Mouse (Mus musculus) myocyte (in vitro differentiated cells): ENCODE measurements around the gene Sphk1. TPM values are rescaled to one million over a fixed set of nuclear protein-coding genes. Genes with fewer than 3 reads are reported as not detected.

Experiments
- H3K27me3 ChIP-seq: one replicate; pipeline ENCODE4 v1.6.1; 2011; ENCODE audit not compliant: control insufficient read depth, insufficient read depth, insufficient read length
- H3K36me3 ChIP-seq: one replicate; pipeline ENCODE4 v1.6.1; 2011; ENCODE audit not compliant: control insufficient read depth, insufficient read depth
- H3K4me2 ChIP-seq: one replicate; pipeline ENCODE4 v1.6.1; 2011; ENCODE audit warnings: low read depth, control low read depth
- H3K4me3 ChIP-seq: one replicate; pipeline ENCODE4 v1.5.1; 2011; ENCODE audit warnings: mild to moderate bottlenecking, control low read depth, moderate library complexity
- H3K79me2 ChIP-seq: one replicate; pipeline ENCODE4 v1.6.1; 2011; ENCODE audit not compliant: control insufficient read depth, insufficient read depth
- H3ac ChIP-seq: one replicate; pipeline ENCODE4 v1.6.1; 2011; ENCODE audit not compliant: control insufficient read depth, insufficient read length
- CEBPB ChIP-seq: IDR thresholded peaks from 2 replicates; pipeline ENCODE4 v1.6.1; 2011; ENCODE audit warnings: mild to moderate bottlenecking, moderate library complexity; ENCODE audit not compliant: poor library complexity, insufficient read depth, severe bottlenecking
- E2F4 ChIP-seq: IDR thresholded peaks from one replicate; pipeline ENCODE4 v1.6.1; 2011; ENCODE audit warnings: mild to moderate bottlenecking, control low read depth, moderate library complexity; ENCODE audit not compliant: insufficient read depth
- MAX ChIP-seq: IDR thresholded peaks from one replicate; pipeline ENCODE4 v1.6.1; 2011; ENCODE audit warnings: low read depth, mild to moderate bottlenecking, control low read depth
- MYOD1 ChIP-seq, 3 experiments: IDR thresholded peaks; one replicate each; pipeline ENCODE4 v1.6.1; 2011; ENCODE audit warnings: control low read depth in 2 of 3, low read depth in 2 of 3, mild to moderate bottlenecking in 2 of 3, moderate library complexity in 1 of 3; ENCODE audit not compliant: insufficient read length in 2 of 3, control insufficient read depth in 1 of 3
- MYOG ChIP-seq, 3 experiments: IDR thresholded peaks; one replicate each; pipeline ENCODE4 v1.6.1; 2011; ENCODE audit warnings: control low read depth in 2 of 3, low read depth in 2 of 3, mild to moderate bottlenecking in 2 of 3; ENCODE audit not compliant: insufficient read length in 2 of 3, control insufficient read depth in 1 of 3, insufficient read depth in 1 of 3
- POLR2A ChIP-seq: IDR thresholded peaks from one replicate; pipeline ENCODE4 v1.6.1; 2011; ENCODE audit warnings: low read depth, mild to moderate bottlenecking, control low read depth, moderate library complexity; ENCODE audit not compliant: insufficient read length
- POLR2AphosphoS2 ChIP-seq: IDR thresholded peaks from one replicate; pipeline ENCODE4 v1.6.1; 2011; ENCODE audit warnings: low read depth, control low read depth; ENCODE audit not compliant: insufficient read length
- REST ChIP-seq: IDR thresholded peaks from one replicate; pipeline ENCODE4 v1.6.1; 2011; ENCODE audit warnings: mild to moderate bottlenecking, control low read depth, moderate library complexity; ENCODE audit not compliant: insufficient read depth, insufficient read length
- SRF ChIP-seq: IDR thresholded peaks from one replicate; pipeline ENCODE4 v1.6.1; 2011; ENCODE audit warnings: low read depth; ENCODE audit not compliant: control insufficient read depth, insufficient read length
- TCF12 ChIP-seq: IDR thresholded peaks from one replicate; pipeline ENCODE4 v1.6.1; 2011; ENCODE audit warnings: mild to moderate bottlenecking, control low read depth; ENCODE audit not compliant: poor library complexity, insufficient read depth, severe bottlenecking
- TCF3 ChIP-seq: IDR thresholded peaks from one replicate; pipeline ENCODE4 v1.6.1; 2011; ENCODE audit warnings: low read depth, control low read depth; ENCODE audit not compliant: insufficient read length
- USF1 ChIP-seq: IDR thresholded peaks from one replicate; pipeline ENCODE4 v1.6.1; 2011; ENCODE audit warnings: low read depth, mild to moderate bottlenecking, control low read depth, moderate library complexity
- polyA plus RNA-seq: library from polyadenylated mRNA; unstranded; fragments of >200 nt; fragmentation: generic; extraction: Trizol; gene quantifications from one replicate; pipeline ENCODE4 v1.2.1, GENCODE M21; 2012; ENCODE audit warnings: missing spikeins

The Sphk1 gene
- polyA plus RNA-seq, 1 experiment: 24.5 TPM

DNA sequence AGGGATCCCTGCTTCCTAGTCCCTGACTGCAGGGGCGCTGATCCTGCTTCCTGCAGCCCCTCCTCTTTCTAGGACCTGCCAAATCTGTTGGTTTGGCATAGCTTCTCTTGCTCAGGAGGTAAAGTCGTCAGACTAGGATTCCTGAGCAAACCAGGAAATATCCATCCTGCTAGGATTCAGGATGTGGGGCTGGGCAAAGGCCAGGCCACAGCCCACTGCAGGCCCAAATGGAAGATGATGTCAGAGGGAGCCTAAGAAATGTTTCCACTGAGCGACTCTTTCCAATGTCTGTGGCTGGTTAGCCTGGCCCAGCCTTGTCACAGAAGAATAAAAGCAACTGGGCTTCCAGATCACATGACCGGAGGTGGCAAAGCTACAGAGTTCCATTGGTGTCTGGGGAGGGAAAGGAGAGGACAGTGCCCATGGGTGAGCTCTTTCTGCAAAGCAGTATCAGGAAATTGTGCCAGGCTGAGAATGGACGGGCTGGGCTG lies 7.0 kb upstream of the Sphk1 start:
- Histone ChIP-seq H3K36me3 (no peaks in the 10 kb centered on the region), H3K4me3 (no peak overlapping the region), H3K27me3 (no peaks in the 10 kb centered on the region), H3K4me2 (peak overlapping the region; percentile 72), H3ac (no peak overlapping the region), H3K79me2 (no peaks in the 10 kb centered on the region)
- TF ChIP-seq POLR2AphosphoS2 (no peak), POLR2A (peak; percentile 26), MYOG (IDR thresholded peaks at IDR 0.05; ENCODE audit: control insufficient read depth in 1 of 3, insufficient read depth in 1 of 3, insufficient read length in 2 of 3, low read depth in 2 of 3) (peak in 1 of 3 experiments; percentile 14), CEBPB (0 out of 2 replicates have a peak, but pooled peaks have one; percentile 1), USF1 (peak; percentile 93), MAX (no peak), SRF (no peak), TCF12 (no peak), MYOD1 (IDR thresholded peaks at IDR 0.05; ENCODE audit: control insufficient read depth in 1 of 3, insufficient read length in 2 of 3, low read depth in 2 of 3) (no peak)

DNA sequence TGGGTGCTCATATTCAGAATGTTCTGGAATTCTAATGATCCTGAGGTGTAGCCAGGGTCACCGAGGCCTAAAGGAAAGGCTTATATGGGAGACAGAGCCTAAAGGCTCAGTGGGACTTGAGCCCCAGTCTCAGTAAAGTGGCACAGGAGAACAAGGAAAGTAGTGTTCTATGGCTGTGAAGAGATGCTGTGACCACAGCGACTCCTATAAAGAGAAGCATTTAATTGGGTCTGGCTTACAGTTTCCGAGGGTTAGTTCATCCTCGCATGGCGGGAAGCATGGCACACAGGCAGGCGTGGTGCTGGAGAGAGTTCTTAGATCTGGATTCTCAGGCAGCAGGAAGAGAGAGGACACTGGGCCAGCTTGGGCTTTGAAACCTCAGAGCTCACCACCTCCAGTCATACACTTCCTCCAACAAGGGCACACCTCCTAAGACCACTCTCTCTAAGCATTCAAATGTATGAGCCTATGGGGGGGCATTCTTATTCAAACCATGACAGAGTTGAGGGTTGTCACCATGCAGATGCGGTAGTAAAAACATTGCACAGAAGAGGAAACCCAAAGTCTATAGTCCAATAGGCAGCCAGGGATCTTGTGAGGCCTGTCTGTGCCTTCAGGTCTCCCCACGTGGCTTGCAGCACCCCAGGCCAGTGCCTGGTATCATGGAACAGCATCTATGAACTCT lies 1.9 kb upstream of the Sphk1 start:
- no peak for TF ChIP-seq USF1
- no peak for TF ChIP-seq MYOG (IDR thresholded peaks at IDR 0.05; ENCODE audit: control insufficient read depth in 1 of 3, insufficient read depth in 1 of 3, insufficient read length in 2 of 3, low read depth in 2 of 3)
- no peak for TF ChIP-seq CEBPB
- TF ChIP-seq MYOD1 (IDR thresholded peaks at IDR 0.05; ENCODE audit: control insufficient read depth in 1 of 3, insufficient read length in 2 of 3, low read depth in 2 of 3): no peak
- Histone ChIP-seq H3K27me3 (no peaks in the 10 kb centered on the region), H3K79me2 (no peaks in the 10 kb centered on the region), H3K4me2 (no peak overlapping the region), H3K4me3 (no peak overlapping the region), H3K36me3 (no peaks in the 10 kb centered on the region), H3ac (no peak overlapping the region)

DNA sequence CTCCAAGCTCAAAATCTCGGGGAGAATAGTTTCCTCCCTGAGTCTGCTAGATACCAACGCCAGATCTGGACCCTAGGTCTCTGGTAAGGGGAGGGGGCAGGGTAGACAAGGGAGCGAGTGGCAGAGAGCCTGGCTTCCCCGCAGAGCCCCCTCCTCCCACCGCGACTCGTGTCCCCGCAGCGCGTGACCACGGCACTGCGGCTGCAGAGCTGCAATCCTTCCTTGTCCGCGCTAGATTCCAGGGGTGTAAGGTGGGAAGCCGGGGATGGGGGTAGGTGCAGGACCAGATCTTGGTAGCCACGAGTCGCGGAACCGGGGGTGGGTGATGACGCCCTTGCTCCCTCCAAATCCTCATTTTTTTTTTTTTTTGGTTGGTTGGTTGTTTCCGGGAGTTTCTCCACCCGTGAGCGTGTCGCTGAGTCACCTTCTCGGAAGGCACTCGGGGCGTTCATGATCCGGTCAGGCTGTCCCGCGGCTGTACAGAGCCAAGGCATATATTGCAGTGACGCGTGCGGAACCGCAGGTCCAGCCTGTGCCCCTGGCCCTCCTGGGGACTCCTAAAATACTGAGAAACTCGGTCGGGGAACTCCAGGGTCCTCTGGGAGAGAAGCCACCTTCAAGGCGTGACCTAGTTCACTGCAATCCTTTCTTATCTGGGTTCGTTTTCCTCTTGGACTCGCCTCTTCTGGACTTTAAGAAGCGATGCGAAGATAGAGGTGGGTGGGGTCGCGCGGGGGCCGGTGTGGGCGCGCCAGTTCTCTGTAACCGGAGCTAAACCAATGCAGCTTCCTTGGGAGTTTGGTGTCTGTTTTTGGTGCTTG lies 856 bp downstream of the Sphk1 start:
- H3K4me3 ChIP-seq: peak overlapping the region; percentile 76
- H3K79me2 ChIP-seq: no peaks in the 10 kb centered on the region
- no peak overlapping the region for H3ac ChIP-seq
- H3K27me3 ChIP-seq: no peaks in the 10 kb centered on the region
- no peak for TF ChIP-seq CEBPB
- no peak for TF ChIP-seq MYOG (IDR thresholded peaks at IDR 0.05; ENCODE audit: control insufficient read depth in 1 of 3, insufficient read depth in 1 of 3, insufficient read length in 2 of 3, low read depth in 2 of 3)
- TF ChIP-seq TCF3: no peak
- no peak for TF ChIP-seq USF1
- no peak for TF ChIP-seq POLR2AphosphoS2
- TF ChIP-seq REST: no peak
- TF ChIP-seq TCF12: no peak
- TF ChIP-seq E2F4: no peak
- no peak for TF ChIP-seq MYOD1 (IDR thresholded peaks at IDR 0.05; ENCODE audit: control insufficient read depth in 1 of 3, insufficient read length in 2 of 3, low read depth in 2 of 3)
- no peak for TF ChIP-seq SRF
- TF ChIP-seq MAX: no peak
- TF ChIP-seq POLR2A: no peak
- H3K4me2 ChIP-seq: peak overlapping the region; percentile 100
- H3K36me3 ChIP-seq: no peaks in the 10 kb centered on the region

DNA sequence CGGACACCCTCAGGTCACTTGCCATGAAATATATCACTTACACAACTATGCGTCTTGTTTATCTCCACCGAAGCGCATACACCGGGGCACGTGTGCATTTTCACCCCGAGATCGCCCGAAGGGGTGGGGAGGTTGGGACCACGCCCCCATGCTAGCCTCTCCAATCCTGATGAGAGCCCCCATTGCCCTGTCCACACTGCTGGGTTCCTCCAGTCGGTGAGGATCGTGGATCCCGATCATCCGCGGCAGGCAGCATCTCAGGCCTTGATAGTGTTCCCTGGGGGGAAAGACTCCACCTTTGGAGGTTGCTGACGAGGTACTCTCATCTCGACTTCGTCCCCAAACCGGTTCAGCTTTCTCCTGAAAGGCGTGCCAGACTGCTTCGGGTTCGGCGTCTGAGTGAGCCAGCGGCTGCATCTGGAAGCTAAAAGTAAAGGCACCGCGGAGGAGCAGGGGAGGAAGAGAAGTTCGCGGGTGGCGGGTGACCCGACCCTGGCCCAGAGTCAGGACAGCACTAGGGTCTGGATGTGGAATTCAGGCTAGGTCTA lies 1.6 kb downstream of the Sphk1 start:
- H3K36me3 ChIP-seq: no peaks in the 10 kb centered on the region
- H3K79me2 ChIP-seq: no peaks in the 10 kb centered on the region
- no peak for TF ChIP-seq REST
- peak; percentile 52 for TF ChIP-seq POLR2A
- peak; percentile 53 for TF ChIP-seq USF1
- TF ChIP-seq CEBPB: no peak
- TF ChIP-seq TCF12: no peak
- no peak for TF ChIP-seq POLR2AphosphoS2
- TF ChIP-seq E2F4: no peak
- H3K4me2 ChIP-seq: peak overlapping the region; percentile 100
- peak overlapping the region; percentile 76 for H3K4me3 ChIP-seq
- H3ac ChIP-seq: peak overlapping the region; percentile 15
- no peaks in the 10 kb centered on the region for H3K27me3 ChIP-seq
